Mouse (Mus musculus) ES-E14 (cell line): ENCODE measurements around the gene Tbc1d10c.

Experiments
- MAFK ChIP-seq: IDR thresholded peaks from 2 replicates; pipeline ENCODE4 v1.6.1; 2014; ENCODE audit warnings: mild to moderate bottlenecking, low read depth, low read length, inconsistent platforms; ENCODE audit not compliant: insufficient read depth
- ZC3H11A ChIP-seq: IDR thresholded peaks from 2 replicates; pipeline ENCODE4 v1.6.1; 2012; ENCODE audit warnings: low read depth, mild to moderate bottlenecking, inconsistent platforms, low read length, borderline replicate concordance
- ZNF384 ChIP-seq: IDR thresholded peaks from 2 replicates; pipeline ENCODE4 v1.6.1; 2012; ENCODE audit warnings: low read depth, low read length, inconsistent platforms

GRCm38 (mm10) chr19:4220957-4221743 lies 30.1 kb upstream of the Tbc1d10c start:
- TF ChIP-seq MAFK: no peak
- TF ChIP-seq ZC3H11A: no peak
- TF ChIP-seq ZNF384: no peak
